Mouse (Mus musculus) embryonic fibroblast, embryonic 13.5 days (primary cell): ENCODE measurements around the gene Hcls1.

Experiments
- CTCF ChIP-seq: IDR thresholded peaks from 2 replicates; pipeline ENCODE4 v1.5.1; 2011; ENCODE audit warnings: mild to moderate bottlenecking, control low read depth, low read length, moderate library complexity, borderline replicate concordance; ENCODE audit not compliant: insufficient read depth
- POLR2A ChIP-seq: IDR thresholded peaks from 2 replicates; pipeline ENCODE4 v1.6.1; 2011; ENCODE audit warnings: low read depth, mild to moderate bottlenecking, control low read depth, low read length, moderate library complexity

DNA sequence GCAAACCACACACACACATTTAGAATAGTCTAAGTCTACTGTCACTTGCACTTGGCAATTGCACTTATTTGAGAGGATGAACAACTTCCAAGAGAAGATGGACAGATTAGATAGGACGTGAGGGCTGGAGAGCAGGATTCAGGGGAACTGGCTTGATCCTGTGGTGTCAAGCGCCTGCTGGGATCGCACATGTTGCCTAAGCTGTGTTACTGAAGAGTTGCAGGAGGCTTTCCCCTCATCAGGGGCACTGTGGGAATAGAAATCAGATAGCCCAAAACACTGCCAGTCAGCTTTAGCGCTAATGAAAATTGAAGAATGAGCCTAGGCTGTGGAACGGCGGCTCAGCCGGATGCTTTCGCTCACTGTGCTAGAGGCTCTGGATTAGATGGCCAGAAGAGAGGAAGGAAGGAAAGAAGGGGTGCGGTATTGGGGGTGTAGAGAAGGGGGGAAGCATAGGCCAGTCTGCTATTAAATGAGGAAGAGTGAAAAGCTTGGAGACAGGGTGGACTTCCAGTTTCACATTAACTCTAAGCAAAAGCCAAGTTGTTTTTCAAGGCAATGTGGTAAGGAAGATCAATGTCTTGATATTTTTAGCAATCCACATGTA is 64.7 kb downstream of the Hcls1 start:
- TF ChIP-seq CTCF (no peak), POLR2A (no peak)
